Mouse (Mus musculus): Measurements from ENCODE around the gene Zcchc24. TPM values are rescaled to one million over a fixed set of nuclear protein-coding genes. Genes with fewer than 3 reads are reported as not detected.

The Zcchc24 gene
- polyA plus RNA-seq, 1 experiment from 2014 or later = 15.7 TPM

DNA sequence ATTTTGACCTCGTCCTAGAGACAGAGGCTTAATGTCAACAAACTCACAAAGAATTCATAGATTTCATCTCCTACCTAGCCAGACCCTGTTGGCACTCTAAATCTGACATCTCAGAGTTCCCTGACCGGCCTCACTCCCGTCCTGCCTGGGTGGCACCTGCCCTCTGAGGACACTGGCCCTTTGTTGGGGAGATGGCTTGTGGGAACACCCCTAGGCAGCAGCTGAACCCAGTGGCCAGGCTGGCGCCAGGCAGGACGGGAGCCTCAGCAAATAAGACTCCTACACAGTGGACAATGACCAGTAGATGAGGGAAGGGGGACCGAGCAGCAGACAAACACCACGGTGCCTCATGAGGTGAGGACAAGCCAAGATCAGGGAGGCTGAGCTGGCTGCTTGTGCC is 89.2 kb downstream of the Zcchc24 start:
- Histone ChIP-seq H3K27me3 (no peaks in the 10 kb centered on the region), H3K36me3 (no peaks in the 10 kb centered on the region), H3K4me3 (no peak overlapping the region), H3K27ac (replicated peaks) (no peak overlapping the region), H3K9me3 (no peaks in the 10 kb centered on the region), H3K4me1 (replicated peaks) (no peaks in the 10 kb centered on the region), H3K4me2 (no peak overlapping the region), H3K9ac (no peak overlapping the region)
- 81% methylated on average over 7 of the region's 7 CpGs for WGBS
- ATAC-seq (ENCODE audit: low FRiP score, low read depth) = no peak

DNA sequence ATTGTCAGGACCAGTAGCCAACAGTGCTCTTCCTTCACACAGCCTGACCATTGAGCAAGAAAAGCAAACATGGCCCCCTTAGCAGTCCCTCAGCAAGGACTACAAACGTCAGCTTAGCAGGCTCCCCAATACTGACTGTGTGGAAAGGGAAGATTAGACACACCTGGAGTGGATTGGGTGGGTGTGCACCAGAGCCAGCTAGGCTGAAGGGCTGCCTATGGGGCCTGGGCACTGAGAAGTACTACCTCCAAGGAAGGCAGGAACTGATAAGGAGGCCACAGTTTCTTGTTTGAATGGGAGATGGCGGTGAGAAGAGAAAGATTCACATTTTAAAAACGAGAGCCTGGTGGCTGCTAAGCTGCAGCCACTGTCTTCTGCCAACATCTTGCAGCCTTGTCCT is 101.3 kb downstream of the Zcchc24 start:
- Histone ChIP-seq H3K27ac (replicated peaks) (no peak overlapping the region), H3K4me3 (no peak overlapping the region), H3K9me3 (no peaks in the 10 kb centered on the region), H3K9ac (no peak overlapping the region), H3K4me1 (replicated peaks) (peaks cover 21% of the 10 kb centered on the region), H3K36me3 (peaks cover 24% of the 10 kb centered on the region), H3K27me3 (no peaks in the 10 kb centered on the region), H3K4me2 (no peak overlapping the region)
- no peak for ATAC-seq (ENCODE audit: low FRiP score, low read depth)
- WGBS = 79% methylated on average over 3 of the region's 3 CpGs

DNA sequence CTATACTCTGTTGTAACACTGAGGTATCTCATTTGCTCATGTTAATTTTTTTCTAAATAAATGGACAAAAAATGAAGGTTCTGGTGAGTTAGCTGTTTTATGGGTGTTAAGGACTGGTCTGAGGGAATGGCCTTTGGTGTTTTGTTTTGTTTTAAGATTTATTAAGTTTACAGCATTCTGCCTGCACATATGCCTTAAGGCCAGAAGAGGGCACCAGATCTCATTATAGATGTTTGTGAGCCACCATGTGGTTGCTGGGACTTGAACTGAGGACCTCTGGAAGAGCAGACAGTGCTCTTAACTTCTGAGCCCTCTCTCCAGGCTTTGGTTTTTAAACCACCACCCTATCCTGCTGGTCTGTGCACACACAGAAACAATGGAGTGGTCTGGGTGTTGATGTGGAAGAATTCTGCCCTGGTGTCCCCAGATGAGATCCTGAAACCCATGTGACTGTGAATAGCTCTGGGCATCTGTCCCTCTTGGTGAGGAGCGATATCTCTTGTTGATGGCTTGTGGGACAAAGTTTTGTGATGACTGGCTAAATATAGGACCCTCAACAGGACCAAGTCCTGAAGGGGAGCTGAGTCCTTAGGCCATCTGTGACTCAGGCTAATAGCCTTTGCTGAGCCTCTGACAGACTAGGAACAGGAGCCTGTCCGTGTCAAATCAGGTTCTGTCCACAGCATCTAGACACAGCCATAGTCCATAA is 102.0 kb downstream of the Zcchc24 start:
- Histone ChIP-seq H3K4me3 (no peak overlapping the region), H3K27me3 (no peaks in the 10 kb centered on the region), H3K4me2 (no peak overlapping the region), H3K9me3 (no peaks in the 10 kb centered on the region), H3K4me1 (replicated peaks) (peaks cover 21% of the 10 kb centered on the region), H3K36me3 (peaks cover 31% of the 10 kb centered on the region), H3K9ac (no peak overlapping the region), H3K27ac (replicated peaks) (no peak overlapping the region)
- WGBS = 90% methylated on average over 2 of the region's 2 CpGs
- no peak for ATAC-seq (ENCODE audit: low FRiP score, low read depth)

DNA sequence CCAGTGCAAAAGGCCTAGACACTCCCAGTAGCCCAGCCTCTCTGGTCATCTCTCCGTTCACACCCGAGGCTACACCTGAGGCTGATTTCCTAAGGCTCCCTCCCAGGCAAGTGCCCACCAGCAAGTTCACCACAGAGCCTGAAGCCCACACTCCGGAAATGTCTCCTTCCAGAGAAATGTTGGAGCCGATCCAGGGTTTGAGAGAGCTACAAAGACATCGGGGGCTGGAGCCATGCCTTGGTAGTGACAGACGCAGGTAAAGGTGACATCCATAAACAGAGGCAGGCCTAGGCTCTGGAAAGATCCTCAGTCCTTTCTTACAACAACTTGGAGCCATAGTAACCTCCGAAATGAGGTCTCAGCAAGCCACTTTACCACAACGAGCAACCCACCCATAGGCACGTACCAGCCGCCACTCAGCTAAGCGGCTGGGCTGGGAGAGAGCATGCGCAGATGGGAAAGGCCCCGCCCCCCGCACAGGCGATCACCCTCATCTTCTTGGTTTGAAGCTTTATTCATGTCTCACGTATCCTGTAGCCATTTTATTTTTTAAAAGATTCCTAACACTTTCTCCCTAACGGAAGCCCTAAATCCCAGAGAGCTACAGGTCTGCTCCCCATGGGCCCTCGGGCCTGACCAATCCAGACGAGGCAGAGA is 103.4 kb downstream of the Zcchc24 start:
- H3K4me2 ChIP-seq = no peak overlapping the region
- H3K9ac ChIP-seq = no peak overlapping the region
- no peaks in the 10 kb centered on the region for H3K27me3 ChIP-seq
- no peak overlapping the region for H3K4me3 ChIP-seq
- WGBS = 63% methylated on average over 19 of the region's 19 CpGs
- peaks cover 24% of the 10 kb centered on the region for H3K4me1 ChIP-seq (replicated peaks)
- peak; percentile 10; the same call in 1 of the 2 replicates for ATAC-seq (ENCODE audit: low FRiP score, low read depth)
- H3K27ac ChIP-seq (replicated peaks) = peak overlapping the region; percentile 46
- H3K36me3 ChIP-seq = peaks cover 45% of the 10 kb centered on the region
- H3K9me3 ChIP-seq = no peaks in the 10 kb centered on the region

DNA sequence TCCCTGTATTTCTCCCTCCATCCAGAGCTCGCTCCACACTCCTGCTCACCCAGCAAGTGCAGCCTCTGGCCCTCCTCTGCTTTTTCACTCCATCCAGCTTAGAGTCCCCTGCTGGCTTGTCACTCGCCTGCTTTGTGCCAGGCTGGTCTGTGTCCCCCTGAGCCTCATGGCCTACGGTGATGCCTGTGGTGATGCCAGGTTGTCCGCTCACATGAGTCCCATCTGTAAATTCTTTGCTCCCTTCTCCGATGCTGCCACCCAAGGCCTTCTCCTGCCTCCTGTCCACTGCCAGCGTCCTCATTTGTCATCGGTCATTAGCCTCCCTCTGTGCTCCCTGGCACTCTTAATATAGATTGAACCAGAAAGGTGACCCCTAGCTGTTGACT is 104.5 kb downstream of the Zcchc24 start:
- Histone ChIP-seq H3K9me3 (no peaks in the 10 kb centered on the region), H3K4me2 (no peak overlapping the region), H3K27ac (replicated peaks) (peak overlapping the region; percentile 72), H3K4me3 (no peak overlapping the region), H3K4me1 (replicated peaks) (peaks cover 26% of the 10 kb centered on the region), H3K36me3 (peaks cover 55% of the 10 kb centered on the region), H3K27me3 (no peaks in the 10 kb centered on the region), H3K9ac (no peak overlapping the region)
- peak; percentile 13; the same call in 1 of the 2 replicates for ATAC-seq (ENCODE audit: low FRiP score, low read depth)
- 43% methylated on average over 7 of the region's 7 CpGs for WGBS

DNA sequence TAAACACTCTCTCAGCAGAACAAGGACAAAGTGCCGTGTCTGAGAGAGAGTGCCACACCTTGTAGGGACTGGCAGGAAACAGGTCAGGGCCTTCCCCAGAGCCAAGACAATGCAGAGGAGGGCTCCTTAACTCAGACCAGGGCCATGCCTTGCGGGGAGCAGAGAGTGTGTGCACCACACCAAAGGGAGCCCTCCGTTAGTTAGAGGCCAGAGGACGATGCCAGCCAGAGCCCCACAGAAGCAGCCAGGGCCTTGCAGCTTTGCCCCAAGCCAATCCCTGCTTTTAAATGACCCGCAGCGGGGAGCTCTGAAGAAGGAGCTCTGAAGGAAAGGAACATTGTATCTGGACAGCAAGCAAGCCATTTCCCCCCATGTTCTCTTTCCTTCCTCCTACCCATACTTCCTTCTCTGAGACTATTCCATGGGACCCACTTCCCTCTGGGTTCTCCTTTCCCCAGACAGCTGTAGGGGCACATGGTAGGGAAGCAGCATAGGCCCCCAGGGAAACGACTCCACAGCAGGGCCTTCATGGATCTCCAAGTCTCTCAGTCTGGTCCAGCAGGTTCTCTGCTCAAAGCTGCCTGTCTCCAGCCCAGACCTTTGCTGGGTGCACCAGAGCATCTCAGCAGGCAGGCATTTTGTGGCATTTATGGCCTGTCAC is 105.1 kb downstream of the Zcchc24 start:
- no peak overlapping the region for H3K4me2 ChIP-seq
- peak overlapping the region; percentile 72 for H3K27ac ChIP-seq (replicated peaks)
- no peaks in the 10 kb centered on the region for H3K27me3 ChIP-seq
- peaks cover 60% of the 10 kb centered on the region for H3K36me3 ChIP-seq
- no peak overlapping the region for H3K4me3 ChIP-seq
- H3K4me1 ChIP-seq (replicated peaks) = peaks cover 26% of the 10 kb centered on the region
- WGBS = 80% methylated on average over 7 of the region's 7 CpGs
- no peaks in the 10 kb centered on the region for H3K9me3 ChIP-seq
- no peak overlapping the region for H3K9ac ChIP-seq
- no peak for ATAC-seq (ENCODE audit: low FRiP score, low read depth)

Other genes with a start within 250 kb of the Zcchc24 start
- 33.2 and 40.7 TPM in 2 replicates for gene Ppif, start 74.9 kb downstream of the Zcchc24 start, polyA plus RNA-seq (2015; fragmentation: Nextera tagmentation; extraction: Ambion mirVana)
- 3.1 and 3.6 TPM in 2 replicates for gene Anxa11, start 73.1 kb upstream of the Zcchc24 start, polyA plus RNA-seq (2015; fragmentation: Nextera tagmentation; extraction: Ambion mirVana)
- gene Plac9a, start 134.1 kb upstream of the Zcchc24 start, polyA plus RNA-seq (2015; fragmentation: Nextera tagmentation; extraction: Ambion mirVana) = not detected in 2 replicates
- gene Tmem254a, start 158.6 kb upstream of the Zcchc24 start, polyA plus RNA-seq (2015; fragmentation: Nextera tagmentation; extraction: Ambion mirVana) = 4.1 and 8.0 TPM in 2 replicates
- gene Cphx1, start 169.3 kb upstream of the Zcchc24 start, polyA plus RNA-seq (2015; fragmentation: Nextera tagmentation; extraction: Ambion mirVana) = not detected in 2 replicates
- 1.4 and 1.9 TPM in 2 replicates for gene Duxbl1, start 209.5 kb upstream of the Zcchc24 start, polyA plus RNA-seq (2015; fragmentation: Nextera tagmentation; extraction: Ambion mirVana)